Mouse (Mus musculus): Measurements from ENCODE around the gene Usp42.

- TF ChIP-seq CHD2 (IDR thresholded peaks at IDR 0.05; ENCODE audit: low read depth, low read length) (no peak), ZC3H11A (IDR thresholded peaks at IDR 0.05; ENCODE audit: borderline replicate concordance, low read depth, low read length) (no peak), HCFC1 (IDR thresholded peaks at IDR 0.05; ENCODE audit: borderline replicate concordance, insufficient read depth, low read length) (no peak), ZNF384 (IDR thresholded peaks at IDR 0.05; ENCODE audit: low read depth, low read length) (no peak)
Observed at GRCm38 (mm10) chr5:143676218-143676985, 55.7 kb downstream of the Usp42 start.
